Mouse (Mus musculus): ENCODE data around the gene Ccdc88c. TPM values are rescaled to one million over a fixed set of nuclear protein-coding genes. Genes with fewer than 3 reads are reported as not detected.

Ccdc88c gene
- polyA plus RNA-seq (2021; fragmentation: Nextera tagmentation) = 2.0 and 2.7 TPM in 2 replicates
- long read RNA-seq, experiment 1, partial matches to known transcripts = 7 of 14 reads
- long read RNA-seq, experiment 1, other reads (novel, unspliced or antisense) = 6 of 14 reads
- long read RNA-seq, experiment 2, partial matches to known transcripts = 2 of 6 reads
- long read RNA-seq, experiment 2, other reads (novel, unspliced or antisense) = 1 of 6 reads

DNA sequence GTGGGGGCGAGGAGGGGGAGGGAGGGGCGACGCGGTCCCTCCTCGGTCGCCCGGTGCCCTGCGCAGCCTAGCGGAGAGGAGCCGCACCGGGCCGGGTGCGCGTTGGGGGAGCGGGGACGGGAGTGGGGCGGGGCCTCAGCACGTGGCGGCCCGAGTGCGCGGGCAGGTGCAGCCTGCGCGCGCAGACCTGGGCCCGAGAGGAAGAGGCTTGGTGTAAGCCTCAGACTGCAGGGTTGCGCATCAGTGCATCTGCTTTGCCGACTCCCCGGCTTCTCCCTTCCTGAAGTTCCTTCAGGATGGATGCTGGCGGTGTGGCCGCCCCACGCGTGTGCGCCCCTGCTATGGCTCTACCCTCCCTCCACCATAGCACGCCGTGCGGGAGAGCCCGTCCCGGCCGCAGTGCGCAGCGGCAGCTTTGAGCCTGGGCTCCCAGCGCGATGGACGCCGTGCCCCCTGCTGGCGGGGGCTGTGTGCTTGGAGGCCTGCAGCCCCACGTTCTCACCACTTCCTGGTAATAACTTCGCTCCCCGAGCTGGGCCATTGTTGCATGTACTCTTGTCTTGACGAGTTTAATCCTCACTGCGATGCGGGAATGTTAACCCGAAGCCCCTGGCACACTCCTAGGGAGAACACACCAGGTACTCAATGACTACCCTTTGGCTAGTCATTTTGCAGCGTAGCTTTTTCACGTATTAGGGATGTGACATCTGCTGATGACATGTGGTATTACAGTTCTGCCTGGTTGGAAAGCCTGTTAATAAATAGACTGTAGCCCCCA lies at the start of gene Ccdc88c:
Gene Ccdc88c (minus strand): TSS at position 103 of the 778 bp plus-strand sequence.

DNA sequence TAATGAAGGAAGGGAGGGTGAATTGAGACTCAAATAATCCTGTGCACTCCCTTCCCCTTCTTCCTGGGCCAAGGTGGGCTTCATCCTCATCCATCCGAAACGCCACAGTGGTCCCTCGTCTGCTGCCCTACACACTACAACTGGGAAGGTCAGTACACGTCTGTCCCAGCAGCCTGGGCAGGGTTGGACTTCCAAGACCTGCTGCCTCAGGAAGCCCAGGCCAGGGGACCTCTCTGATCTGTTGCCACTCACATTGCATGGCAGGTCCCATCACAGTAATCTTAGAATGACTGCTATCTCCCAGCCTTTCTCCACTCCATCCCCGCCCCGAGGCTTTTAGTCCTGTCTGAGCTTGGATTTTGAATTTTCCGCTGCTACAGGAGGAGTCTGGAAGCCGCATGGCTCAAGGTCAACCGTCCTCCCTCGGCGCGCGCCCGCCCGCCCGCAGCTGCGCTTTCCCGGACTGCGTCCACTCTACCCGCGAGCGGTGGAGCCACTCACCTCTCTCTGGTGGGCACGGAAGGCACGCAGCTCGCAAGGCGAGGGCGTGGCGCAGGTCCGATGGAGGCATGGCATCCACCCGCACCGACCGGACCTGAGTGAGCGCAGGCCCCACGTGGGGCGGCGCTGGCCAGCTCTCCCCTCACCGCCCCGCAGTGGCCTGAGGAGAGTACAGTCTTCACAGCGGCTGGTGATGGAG lies 121.1 kb downstream of the Ccdc88c start, which contains the start of gene Gpr68:
Gene Gpr68 (minus strand): TSS at position 601 of the 700 bp plus-strand sequence.

Other genes with a start within 250 kb of the Ccdc88c start
- 3.7 and 4.6 TPM in 2 replicates for gene Dglucy, start 250.0 kb downstream of the Ccdc88c start, polyA plus RNA-seq (2021; fragmentation: Nextera tagmentation)
- 6.4 and 8.0 TPM in 2 replicates for gene Gpr68, start 120.9 kb downstream of the Ccdc88c start, polyA plus RNA-seq (2021; fragmentation: Nextera tagmentation)
- 6.8 and 13.3 TPM in 2 replicates for gene Ppp4r3a, start 54.6 kb upstream of the Ccdc88c start, polyA plus RNA-seq (2021; fragmentation: Nextera tagmentation)